Mouse (Mus musculus) liver, embryonic 13.5 days (tissue): ENCODE measurements around the gene Hipk2. TPM values are rescaled to one million over a fixed set of nuclear protein-coding genes. Genes with fewer than 3 reads are reported as not detected.
A peak's percentile ranks its signal among the peaks of the same experiment; 100 is the strongest.

Source experiments
- ATAC-seq: fragments of 200-750 bp; cut with Nextera tagmentation; 2 replicates; pipeline ENCODE4 v1.8.0; 2017; ENCODE audit warnings: low read depth, mild to moderate bottlenecking, moderate number of reproducible peaks, moderate library complexity
- DNase-seq: peaks from one replicate; pipeline ENCODE4 v3.0.0; 2022
- H3K27ac ChIP-seq: fragments of 300-500 bp; sonication (generic); 2 replicates; pipeline ENCODE4 v1.5.1; 2015; ENCODE audit warnings: moderate library complexity, mild to moderate bottlenecking, inconsistent platforms
- H3K27me3 ChIP-seq: fragments of 300-500 bp; sonication (generic); 2 replicates; pipeline ENCODE4 v1.6.1; 2015; ENCODE audit warnings: mild to moderate bottlenecking, inconsistent platforms
- H3K36me3 ChIP-seq: fragments of 300-500 bp; sonication (generic); 2 replicates; pipeline ENCODE4 v1.6.1; 2015; ENCODE audit warnings: mild to moderate bottlenecking, inconsistent platforms
- H3K4me1 ChIP-seq: fragments of 300-500 bp; sonication (generic); replicated peaks from 2 replicates; pipeline ENCODE4 v1.6.1; 2015; ENCODE audit warnings: inconsistent platforms
- H3K4me2 ChIP-seq: fragments of 300-500 bp; sonication (generic); 2 replicates; pipeline ENCODE4 v1.6.1; 2015; ENCODE audit warnings: inconsistent platforms, mild to moderate bottlenecking, moderate library complexity
- H3K4me3 ChIP-seq: fragments of 300-500 bp; sonication (generic); replicated peaks from 2 replicates; pipeline ENCODE4 v1.5.1; 2015; ENCODE audit warnings: mild to moderate bottlenecking, inconsistent platforms
- H3K9ac ChIP-seq: fragments of 300-500 bp; sonication (generic); 2 replicates; pipeline ENCODE4 v1.6.1; 2015; ENCODE audit warnings: mild to moderate bottlenecking, inconsistent platforms
- H3K9me3 ChIP-seq: fragments of 300-500 bp; sonication (generic); replicated peaks from 2 replicates; pipeline ENCODE4 v1.6.1; 2016; ENCODE audit warnings: inconsistent platforms
- WGBS: fragments of 180-500 bp; shearing (Covaris S2); methylation state at CpG from one replicate; pipeline ENCODE4 v1.1.7; 2015; ENCODE audit not compliant: insufficient replicate concordance; 5-methylcytosine and 5-hydroxymethylcytosine counted together
- polyA plus RNA-seq: library from polyadenylated mRNA; unstranded; fragments of >200 nt; fragmentation: Nextera tagmentation; extraction: Ambion mirVana; gene quantifications from 2 replicates; pipeline ENCODE4 v1.2.1, GENCODE M21; 2015

Gene Hipk2
- polyA plus RNA-seq, 1 experiment from 2014 or later, result 20.1 TPM

DNA sequence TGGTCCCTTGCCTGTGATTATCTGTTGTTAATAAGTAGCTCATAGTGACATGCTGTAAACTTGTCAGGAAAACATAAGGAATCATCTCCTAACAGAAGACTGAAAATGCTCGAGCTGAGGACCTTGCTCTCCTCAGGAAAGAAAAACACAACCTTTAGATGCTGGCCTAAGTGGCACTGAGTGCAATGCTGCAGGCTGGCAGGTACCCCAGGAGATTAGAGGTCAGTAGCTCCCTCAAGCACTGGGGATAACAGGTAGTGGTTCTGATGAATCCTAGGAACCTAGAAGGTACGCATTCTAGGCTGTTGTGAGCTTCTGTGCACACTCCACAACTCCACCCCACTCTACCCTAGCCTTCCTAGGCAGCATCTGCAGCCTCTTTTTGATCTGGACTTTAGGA, 9.2 kb downstream of the Hipk2 start:
- H3K4me1 ChIP-seq, result peaks cover 87% of the 10 kb centered on the region
- no peak for DNase-seq

DNA sequence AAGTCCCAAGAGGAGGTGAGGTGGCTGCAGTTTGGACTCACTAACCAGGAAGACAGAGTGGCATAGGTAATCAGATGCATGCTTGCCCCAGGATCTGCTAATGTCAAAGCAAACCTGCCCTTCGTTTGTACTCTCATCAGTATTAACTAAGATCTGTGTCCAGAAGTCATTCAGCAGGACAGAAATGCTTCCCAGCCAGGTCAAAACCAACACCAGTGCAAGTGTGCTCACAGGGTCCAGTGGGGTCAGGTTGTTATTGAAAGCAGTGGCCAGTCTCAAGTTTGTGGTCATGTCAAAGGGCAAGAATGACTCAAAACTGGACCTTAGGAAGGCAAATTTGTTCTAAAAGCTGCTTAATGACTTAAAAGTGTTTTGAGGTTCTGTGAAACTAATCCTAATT, 9.6 kb downstream of the Hipk2 start:
- Histone ChIP-seq H3K9ac (peak overlapping the region; percentile 46), H3K4me3 (no peak overlapping the region), H3K36me3 (peaks cover 22% of the 10 kb centered on the region), H3K4me1 (peaks cover 86% of the 10 kb centered on the region), H3K4me2 (peak overlapping the region; percentile 25), H3K27ac (peak overlapping the region; percentile 64), H3K9me3 (no peaks in the 10 kb centered on the region), H3K27me3 (no peaks in the 10 kb centered on the region)
- ATAC-seq (no peak), DNase-seq (no peak)
- 83% methylated on average over 1 of the region's 1 CpGs for WGBS

More for the DNA sequence above, 9.2 kb downstream of the Hipk2 start:
- H3K4me2 ChIP-seq, result no peak overlapping the region
- ATAC-seq, result 0 out of 2 replicates have a peak, but pooled peaks have one; percentile 7
- no peaks in the 10 kb centered on the region for H3K27me3 ChIP-seq
- no peak overlapping the region for H3K4me3 ChIP-seq
- WGBS, result 70% methylated on average over 2 of the region's 2 CpGs
- peaks cover 26% of the 10 kb centered on the region for H3K36me3 ChIP-seq
- no peaks in the 10 kb centered on the region for H3K9me3 ChIP-seq
- H3K27ac ChIP-seq, result peak overlapping the region; percentile 54
- peak overlapping the region; percentile 46 for H3K9ac ChIP-seq

DNA sequence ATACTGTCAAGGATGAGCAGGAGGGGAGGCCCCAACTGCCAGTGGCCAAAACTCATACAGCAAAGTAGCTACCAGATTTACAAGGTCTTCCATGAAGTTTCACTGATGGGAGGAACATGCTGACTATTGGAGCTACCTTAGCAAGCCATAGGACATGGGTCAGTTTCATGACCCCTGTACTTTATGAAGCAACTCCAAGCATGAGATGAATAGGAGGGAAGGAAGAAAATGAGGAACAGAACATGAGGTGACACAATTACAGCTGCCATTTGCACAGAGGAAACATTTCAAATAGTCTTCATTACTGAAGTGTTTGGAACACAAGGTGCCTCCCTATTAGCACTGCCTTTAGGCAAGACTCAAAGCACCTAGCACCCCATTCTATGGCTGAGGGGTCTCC, 10.2 kb downstream of the Hipk2 start:
- Histone ChIP-seq H3K4me2 (peak overlapping the region; percentile 25), H3K9me3 (no peaks in the 10 kb centered on the region), H3K4me1 (peaks cover 87% of the 10 kb centered on the region), H3K36me3 (peaks cover 17% of the 10 kb centered on the region), H3K4me3 (no peak overlapping the region), H3K27me3 (no peaks in the 10 kb centered on the region), H3K27ac (peak overlapping the region; percentile 64), H3K9ac (peak overlapping the region; percentile 46)
- ATAC-seq (no peak), DNase-seq (no peak)

DNA sequence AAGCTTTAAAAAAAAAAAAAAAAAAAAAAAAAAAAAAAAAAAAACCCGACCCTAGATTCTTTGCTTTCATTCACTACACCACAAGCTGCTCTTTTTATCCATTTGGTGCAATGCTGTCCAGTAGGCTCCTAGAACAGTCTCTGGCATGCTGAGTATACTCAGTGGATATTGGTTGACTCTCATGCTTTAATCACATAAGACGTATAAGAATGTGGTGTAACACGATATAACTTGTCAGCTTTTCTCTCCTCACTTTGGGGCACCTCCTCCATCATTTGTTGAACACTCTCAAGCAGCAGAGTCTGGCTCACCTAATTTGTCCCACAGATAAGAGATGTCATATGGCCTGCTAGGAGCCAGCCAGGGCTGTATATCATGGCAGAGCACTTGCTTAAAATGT, 12.4 kb downstream of the Hipk2 start:
- no peak overlapping the region for H3K4me3 ChIP-seq
- no peak overlapping the region; the same call in 1 of the 2 replicates for H3K9ac ChIP-seq
- H3K27ac ChIP-seq, result peak overlapping the region; percentile 64
- no peaks in the 10 kb centered on the region for H3K27me3 ChIP-seq
- H3K4me2 ChIP-seq, result peak overlapping the region; percentile 20
- H3K4me1 ChIP-seq, result peaks cover 89% of the 10 kb centered on the region
- H3K9me3 ChIP-seq, result no peaks in the 10 kb centered on the region
- H3K36me3 ChIP-seq, result no peaks in the 10 kb centered on the region; the same call in 1 of the 2 replicates
- peak; percentile 36 for DNase-seq
- peak; percentile 80 for ATAC-seq
- 36% methylated on average over 3 of the region's 3 CpGs for WGBS

DNA sequence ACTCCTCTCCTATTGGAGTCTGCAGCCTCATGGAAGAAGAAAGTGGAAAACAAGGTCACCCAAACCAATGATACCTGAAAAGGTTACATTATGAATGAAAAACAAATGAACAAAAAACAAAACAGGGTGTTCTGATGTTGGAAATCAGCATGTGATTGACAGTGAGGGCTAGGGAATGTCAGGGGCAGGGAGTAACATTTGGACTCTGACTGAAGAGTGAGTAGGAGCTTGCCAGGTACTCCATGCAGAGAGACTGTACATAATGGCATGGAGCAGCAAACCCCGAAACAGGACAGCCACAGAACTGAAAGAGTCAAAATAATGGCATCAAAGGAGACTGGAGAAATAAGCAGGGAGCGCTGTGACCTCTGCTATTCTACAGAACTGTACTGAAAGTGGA, 15.7 kb downstream of the Hipk2 start:
- DNase-seq, result no peak
- Histone ChIP-seq H3K27ac (peak overlapping the region; percentile 35), H3K4me1 (peaks cover 84% of the 10 kb centered on the region)

DNA sequence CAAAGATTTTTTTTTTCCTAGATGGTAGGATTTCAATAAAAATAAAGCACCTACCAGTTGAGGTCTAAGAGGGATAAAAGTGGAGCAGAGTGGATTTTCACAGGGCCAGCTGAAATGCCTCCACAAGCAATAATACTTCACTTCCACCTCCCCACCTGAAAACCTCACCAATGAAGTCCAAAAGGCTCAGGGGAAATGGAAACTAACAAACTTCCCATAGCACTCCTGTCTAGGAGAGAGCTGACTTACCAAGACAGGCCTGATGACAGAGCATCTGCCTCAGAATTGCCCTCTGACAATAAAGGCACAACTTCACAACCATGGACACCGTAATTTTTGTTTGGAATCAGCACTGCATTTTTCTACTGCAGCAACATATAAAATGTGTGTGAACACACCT, 16.1 kb downstream of the Hipk2 start:
- no peak for ATAC-seq
- H3K27ac ChIP-seq, result peak overlapping the region; percentile 59
- no peak overlapping the region for H3K4me2 ChIP-seq
- H3K27me3 ChIP-seq, result no peaks in the 10 kb centered on the region
- H3K9me3 ChIP-seq, result no peaks in the 10 kb centered on the region
- peaks cover 5% of the 10 kb centered on the region for H3K36me3 ChIP-seq
- H3K4me1 ChIP-seq, result peaks cover 84% of the 10 kb centered on the region
- no peak overlapping the region for H3K4me3 ChIP-seq
- peak overlapping the region; percentile 29; the same call in 1 of the 2 replicates for H3K9ac ChIP-seq
- WGBS, result 87% methylated on average over 1 of the region's 1 CpGs
- no peak for DNase-seq

More for the DNA sequence above, 15.7 kb downstream of the Hipk2 start:
- peaks cover 5% of the 10 kb centered on the region for H3K36me3 ChIP-seq
- no peak overlapping the region for H3K4me3 ChIP-seq
- H3K9ac ChIP-seq, result no peak overlapping the region
- ATAC-seq, result no peak
- H3K4me2 ChIP-seq, result no peak overlapping the region
- no peaks in the 10 kb centered on the region for H3K27me3 ChIP-seq
- 82% methylated on average over 2 of the region's 2 CpGs for WGBS
- no peaks in the 10 kb centered on the region for H3K9me3 ChIP-seq

DNA sequence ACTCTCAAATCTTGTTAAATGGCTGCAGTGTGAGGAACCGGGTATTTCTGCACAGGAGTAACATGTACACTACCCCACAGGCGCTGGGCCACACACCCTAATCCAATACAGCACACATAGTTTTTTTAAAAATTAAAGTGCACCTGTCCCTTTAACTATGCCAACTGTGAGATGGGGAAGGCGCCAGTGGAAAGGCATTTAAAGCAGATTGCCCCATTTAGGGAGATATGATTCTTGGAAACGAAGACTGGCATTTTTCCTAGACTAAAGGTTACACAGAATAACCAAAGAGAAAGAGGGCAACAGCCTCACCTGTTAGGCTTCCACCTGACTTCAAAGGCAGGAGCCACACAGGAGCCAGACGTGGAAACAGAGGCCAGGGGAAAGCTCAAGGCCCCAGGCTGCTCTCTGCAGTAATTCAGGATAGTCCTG, 22.4 kb downstream of the Hipk2 start:
- peak overlapping the region; percentile 72 for H3K27ac ChIP-seq
- peaks cover 94% of the 10 kb centered on the region for H3K4me1 ChIP-seq
- H3K27me3 ChIP-seq, result no peaks in the 10 kb centered on the region
- DNase-seq (no peak), ATAC-seq (no peak)
- no peaks in the 10 kb centered on the region for H3K9me3 ChIP-seq
- 0 out of 2 replicates have a peak overlapping the region, but pooled peaks have one; percentile 14 for H3K9ac ChIP-seq
- 70% methylated on average over 5 of the region's 5 CpGs for WGBS
- H3K36me3 ChIP-seq, result peaks cover 5% of the 10 kb centered on the region; the same call in 1 of the 2 replicates
- 0 out of 2 replicates have a peak overlapping the region, but pooled peaks have one; percentile 6 for H3K4me2 ChIP-seq
- H3K4me3 ChIP-seq, result no peak overlapping the region

DNA sequence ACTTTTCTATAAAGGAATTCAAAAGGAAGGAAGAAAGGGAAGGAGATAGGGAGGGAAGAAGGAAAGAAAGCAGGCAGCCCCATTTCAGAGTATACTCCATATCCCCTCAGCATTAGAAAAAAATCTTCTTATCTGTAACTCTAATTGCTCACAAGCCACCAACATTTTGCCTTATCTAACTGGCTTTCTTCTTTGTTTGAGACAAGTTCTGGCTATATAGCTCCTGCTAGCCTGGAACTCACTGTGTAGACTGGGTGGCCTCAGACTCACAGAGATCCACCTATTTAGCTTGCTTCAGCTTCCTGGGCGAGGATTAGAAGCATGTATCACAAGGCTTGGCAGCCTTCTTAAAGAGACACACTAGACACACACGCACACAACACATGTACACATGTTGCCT, 24.2 kb downstream of the Hipk2 start:
- Histone ChIP-seq H3K36me3 (peaks cover 5% of the 10 kb centered on the region; the same call in 1 of the 2 replicates), H3K9ac (peak overlapping the region; percentile 28; the same call in 1 of the 2 replicates), H3K4me3 (no peak overlapping the region), H3K9me3 (no peaks in the 10 kb centered on the region), H3K27me3 (no peaks in the 10 kb centered on the region), H3K4me1 (peaks cover 97% of the 10 kb centered on the region), H3K4me2 (0 out of 2 replicates have a peak overlapping the region, but pooled peaks have one; percentile 30), H3K27ac (peak overlapping the region; percentile 72)
- 45% methylated on average over 2 of the region's 2 CpGs for WGBS
- ATAC-seq (peak; percentile 58), DNase-seq (no peak)

DNA sequence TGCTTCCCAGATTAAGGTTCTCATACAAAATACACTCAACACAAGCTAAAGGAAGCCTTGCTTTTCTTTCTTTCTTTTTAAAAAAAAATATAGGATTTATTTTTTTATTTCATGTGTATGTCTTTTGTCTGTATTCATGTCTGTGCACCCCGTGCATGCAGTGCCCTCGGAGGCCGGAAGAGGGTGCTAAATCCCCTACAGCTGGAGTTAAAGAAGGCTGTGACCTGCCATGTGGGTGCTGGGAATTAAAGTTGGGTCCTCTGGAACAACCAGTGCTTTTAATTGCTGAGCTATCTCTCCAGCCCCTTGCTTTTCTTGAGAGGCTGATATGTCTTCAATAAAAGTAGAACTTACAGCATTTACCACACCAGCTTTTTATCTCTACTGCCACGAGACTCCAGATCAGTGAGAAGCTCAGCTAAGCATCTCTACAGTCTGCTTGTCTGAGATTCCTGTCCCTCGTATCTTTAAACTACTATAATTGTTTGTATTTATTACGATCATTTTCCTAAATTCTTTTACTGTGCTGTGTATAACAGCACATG, 25.2 kb downstream of the Hipk2 start:
- H3K9ac ChIP-seq, result no peak overlapping the region
- H3K27me3 ChIP-seq, result no peaks in the 10 kb centered on the region
- 66% methylated on average over 6 of the region's 6 CpGs for WGBS
- no peaks in the 10 kb centered on the region for H3K9me3 ChIP-seq
- H3K36me3 ChIP-seq, result peaks cover 2% of the 10 kb centered on the region; the same call in 1 of the 2 replicates
- H3K4me1 ChIP-seq, result peaks cover 99% of the 10 kb centered on the region
- H3K4me2 ChIP-seq, result no peak overlapping the region
- no peak overlapping the region for H3K4me3 ChIP-seq
- H3K27ac ChIP-seq, result no peak overlapping the region
- DNase-seq (no peak), ATAC-seq (no peak)

DNA sequence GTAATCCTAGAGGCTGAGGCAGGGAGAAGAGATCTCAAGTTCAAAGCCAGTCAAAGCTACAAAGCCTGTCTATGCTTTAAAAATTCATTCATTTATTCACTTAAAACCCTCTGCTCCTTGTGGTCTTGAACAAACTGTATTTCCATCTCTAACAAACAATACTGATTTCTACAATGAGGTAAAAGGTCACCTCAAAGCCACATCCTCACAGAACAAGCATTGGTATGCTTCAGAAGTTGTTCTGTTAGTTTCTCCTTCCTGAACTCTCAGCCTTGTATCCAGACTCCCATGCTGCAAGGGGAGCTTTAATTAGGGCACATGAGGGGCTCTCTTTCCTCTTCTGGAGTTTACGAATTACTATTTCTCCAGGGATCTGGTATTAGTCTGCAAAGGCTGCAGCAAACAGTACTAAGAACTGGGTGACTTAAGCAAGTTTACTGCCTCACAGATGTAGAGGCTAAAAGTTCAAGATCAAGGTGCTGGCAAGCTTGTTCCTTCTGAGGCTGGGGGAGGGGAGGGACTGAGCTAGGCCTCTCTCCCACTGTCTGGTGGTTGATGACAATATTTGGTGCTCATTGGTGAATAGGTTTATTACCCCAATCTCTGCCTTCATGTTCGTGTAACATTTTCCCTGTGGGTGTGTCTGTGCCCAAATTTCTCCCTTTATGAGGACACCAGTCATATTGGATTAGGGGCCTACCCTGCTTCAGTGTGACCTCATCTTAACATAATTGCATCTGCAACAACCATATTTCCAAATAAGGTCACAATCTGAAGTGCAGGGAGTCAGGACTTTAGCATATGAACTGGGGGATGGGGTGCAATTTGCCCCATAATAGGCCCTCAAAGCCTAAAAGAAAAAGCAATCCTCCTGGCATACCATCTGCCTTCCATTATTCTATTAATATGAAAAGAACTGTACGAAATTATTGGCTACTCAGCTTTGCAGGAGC, 27.7 kb downstream of the Hipk2 start:
- Histone ChIP-seq H3K36me3 (0 out of 2 replicates have a peak, but pooled peaks cover 3% of the 10 kb centered on the region), H3K9me3 (no peaks in the 10 kb centered on the region), H3K27me3 (no peaks in the 10 kb centered on the region), H3K4me2 (no peak overlapping the region; the same call in 1 of the 2 replicates), H3K4me3 (no peak overlapping the region), H3K4me1 (peaks cover 92% of the 10 kb centered on the region), H3K9ac (peak overlapping the region; percentile 31), H3K27ac (peak overlapping the region; percentile 44)
- DNase-seq (no peak), ATAC-seq (no peak)
- WGBS, result 77% methylated on average over 3 of the region's 3 CpGs

DNA sequence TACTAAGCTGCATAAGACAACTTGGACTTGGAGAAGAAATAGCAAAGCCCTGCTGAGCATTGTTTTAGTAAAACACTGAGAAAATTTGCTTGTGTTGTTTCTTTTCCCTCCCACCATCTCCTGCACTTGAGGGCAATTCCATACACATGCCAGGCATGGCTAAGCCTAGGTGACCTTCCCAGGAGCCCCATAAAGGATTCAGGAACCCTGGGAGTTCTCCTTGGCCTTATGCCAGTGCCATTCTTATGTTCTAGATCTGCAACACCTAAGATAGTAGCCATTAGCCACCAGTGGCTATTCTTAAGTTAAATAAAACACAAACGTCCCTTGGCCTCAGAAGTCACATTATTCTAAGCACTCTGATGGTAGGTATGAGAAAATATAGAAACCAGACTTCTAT, 28.5 kb downstream of the Hipk2 start:
- Histone ChIP-seq H3K9me3 (no peaks in the 10 kb centered on the region), H3K36me3 (peaks cover 10% of the 10 kb centered on the region; the same call in 1 of the 2 replicates), H3K4me1 (peaks cover 92% of the 10 kb centered on the region), H3K27ac (peak overlapping the region; percentile 35), H3K27me3 (no peaks in the 10 kb centered on the region), H3K9ac (peak overlapping the region; percentile 7; the same call in 1 of the 2 replicates), H3K4me2 (no peak overlapping the region), H3K4me3 (no peak overlapping the region)
- DNase-seq (no peak), ATAC-seq (no peak)
- WGBS, result 49% methylated on average over 1 of the region's 1 CpGs
